Mouse (Mus musculus) liver, embryonic 14.5 days (tissue): ENCODE measurements around the gene Epb41l4b. TPM values are rescaled to one million over a fixed set of nuclear protein-coding genes. Genes with fewer than 3 reads are reported as not detected.

Source experiments
- ATAC-seq: fragments of 200-750 bp; cut with Nextera tagmentation; 2 replicates; pipeline ENCODE4 v1.8.0; 2017; ENCODE audit warnings: moderate number of reproducible peaks, mild to moderate bottlenecking, moderate library complexity; ENCODE audit not compliant: insufficient read depth
- DNase-seq, 3 experiments: peaks; one replicate each; pipeline ENCODE4 v3.0.0-alpha.2; 2012 to 2013; ENCODE audit warnings: low read depth in 3 of 3, low spot score in 3 of 3
- H3K27ac ChIP-seq: fragments of 300-500 bp; sonication (generic); 2 replicates; pipeline ENCODE4 v1.5.1; 2014; ENCODE audit warnings: moderate library complexity, mild to moderate bottlenecking, control low read depth, inconsistent platforms
- H3K27me3 ChIP-seq: fragments of 300-500 bp; sonication (generic); 2 replicates; pipeline ENCODE4 v1.6.1; 2014; ENCODE audit warnings: mild to moderate bottlenecking, low read length, moderate library complexity; ENCODE audit not compliant: control insufficient read depth, insufficient read depth
- H3K36me3 ChIP-seq: fragments of 300-500 bp; sonication (generic); replicated peaks from 2 replicates; pipeline ENCODE4 v1.6.1; 2014; ENCODE audit warnings: low read depth; ENCODE audit not compliant: control insufficient read depth, insufficient read depth
- H3K4me1 ChIP-seq, 2 experiments: fragments of 200-500 bp in 1 of 2; fragments of 300-500 bp in 1 of 2; sonication (generic) in 1 of 2; replicated peaks; 2 replicates each; pipeline ENCODE4 v1.6.1; 2012 to 2014; ENCODE audit warnings: antibody characterized with exemption in 1 of 2, inconsistent platforms in 1 of 2, low read length in 1 of 2; ENCODE audit not compliant: control insufficient read depth in 2 of 2, insufficient read depth in 2 of 2
- H3K4me2 ChIP-seq: fragments of 300-500 bp; sonication (generic); 2 replicates; pipeline ENCODE4 v1.6.1; 2014; ENCODE audit warnings: low read depth, mild to moderate bottlenecking, control low read depth, moderate library complexity
- H3K4me3 ChIP-seq, 2 experiments: fragments of 200-500 bp in 1 of 2; fragments of 300-500 bp in 1 of 2; sonication (generic) in 1 of 2; 2 replicates each; pipeline ENCODE4 v1.5.1; 2012 to 2014; ENCODE audit warnings: low read depth in 2 of 2, low read length in 2 of 2, mild to moderate bottlenecking in 2 of 2, control low read depth in 1 of 2, inconsistent platforms in 1 of 2, moderate library complexity in 1 of 2; ENCODE audit not compliant: insufficient read depth in 1 of 2
- H3K9ac ChIP-seq: fragments of 300-500 bp; sonication (generic); replicated peaks from 2 replicates; pipeline ENCODE4 v1.6.1; 2014; ENCODE audit warnings: mild to moderate bottlenecking, control low read depth, moderate library complexity
- H3K9me3 ChIP-seq: fragments of 300-500 bp; sonication (generic); 2 replicates; pipeline ENCODE4 v1.6.1; 2016; ENCODE audit warnings: low read length, mixed read lengths; ENCODE audit not compliant: control insufficient read depth
- CTCF ChIP-seq: IDR thresholded peaks from 2 replicates; pipeline ENCODE4 v1.5.1; 2016; ENCODE audit warnings: antibody characterized with exemption, low read depth, control low read depth
- EP300 ChIP-seq: IDR thresholded peaks from 2 replicates; pipeline ENCODE4 v1.6.1; 2016; ENCODE audit warnings: antibody characterized with exemption, low read depth
- WGBS: fragments of 180-500 bp; shearing (Covaris S2); extraction: QIAGEN DNeasy Blood & Tissue Kit; methylation state at CpG from one replicate; pipeline ENCODE4 v1.1.7; 2014; ENCODE audit not compliant: insufficient replicate concordance; 5-methylcytosine and 5-hydroxymethylcytosine counted together
- polyA plus RNA-seq, 2 experiments: library from polyadenylated mRNA; depleted of rRNA in 1 of 2; stranded (reverse) in 1 of 2; unstranded in 1 of 2; fragments of >200 nt; fragmentation: Nextera tagmentation in 1 of 2; extraction: Ambion mirVana in 1 of 2; gene quantifications; 2 replicates each; pipeline versions ENCODE4 v1.2.1 to v1.2.3; 2012 to 2014

The Epb41l4b gene
- polyA plus RNA-seq, 2 experiments, result 2.1 to 2.2 TPM

GRCm38 (mm10) chr4:57122166-57122565, 21.1 kb downstream of the Epb41l4b start:
- H3K4me2 ChIP-seq, result no peak overlapping the region
- DNase-seq (no peak), ATAC-seq (no peak)
- H3K36me3 ChIP-seq, result no peaks in the 10 kb centered on the region
- 64% methylated on average over 3 of the region's 3 CpGs for whole genome bisulfite sequencing
- H3K4me1 ChIP-seq, result peaks cover 0 to 18% of the 10 kb centered on the region in 2 experiments; a peak in 3 of 4 replicates
- H3K9ac ChIP-seq, result no peak overlapping the region
- H3K27ac ChIP-seq, result no peak overlapping the region
- H3K4me3 ChIP-seq, result no peak overlapping the region
- no peaks in the 10 kb centered on the region for H3K9me3 ChIP-seq
- TF ChIP-seq CTCF (no peak), EP300 (no peak)
- H3K27me3 ChIP-seq, result no peaks in the 10 kb centered on the region; the same call in 1 of the 2 replicates

GRCm38 (mm10) chr4:57120563-57120962, 22.7 kb downstream of the Epb41l4b start:
- ATAC-seq, result no peak
- peaks cover 12 to 26% of the 10 kb centered on the region in 2 experiments for H3K4me1 ChIP-seq

GRCm38 (mm10) chr4:57119976-57120375, 23.3 kb downstream of the Epb41l4b start:
- ATAC-seq (no peak), DNase-seq (no peak)
- Histone ChIP-seq H3K27ac (no peak overlapping the region), H3K4me1 (peaks cover 16 to 32% of the 10 kb centered on the region in 2 experiments), H3K9ac (no peak overlapping the region), H3K27me3 (no peaks in the 10 kb centered on the region; the same call in 1 of the 2 replicates), H3K9me3 (no peaks in the 10 kb centered on the region), H3K4me3 (no peak overlapping the region), H3K36me3 (no peaks in the 10 kb centered on the region), H3K4me2 (no peak overlapping the region)
- 57% methylated on average over 6 of the region's 6 CpGs for WGBS
- TF ChIP-seq CTCF, result no peak
- no peak for TF ChIP-seq EP300

More at GRCm38 (mm10) chr4:57120563-57120962, 22.7 kb downstream of the Epb41l4b start:
- TF ChIP-seq CTCF, result peak; percentile 62
- no peak for TF ChIP-seq EP300
- Histone ChIP-seq H3K9ac (no peak overlapping the region), H3K36me3 (no peaks in the 10 kb centered on the region), H3K9me3 (no peaks in the 10 kb centered on the region), H3K27me3 (no peaks in the 10 kb centered on the region; the same call in 1 of the 2 replicates), H3K4me2 (no peak overlapping the region), H3K27ac (no peak overlapping the region), H3K4me3 (no peak overlapping the region)
- no peak for DNase-seq
- 15% methylated on average over 2 of the region's 2 CpGs for WGBS

- H3K27me3 ChIP-seq, result no peaks in the 10 kb centered on the region; the same call in 1 of the 2 replicates
- no peak overlapping the region for H3K4me3 ChIP-seq
- TF ChIP-seq CTCF (no peak), EP300 (no peak)
- no peak overlapping the region for H3K27ac ChIP-seq
- H3K4me1 ChIP-seq, result peaks cover 22 to 42% of the 10 kb centered on the region in 2 experiments
- no peak for DNase-seq
- 47% methylated on average over 3 of the region's 3 CpGs for WGBS
- ATAC-seq, result no peak
- no peak overlapping the region for H3K4me2 ChIP-seq
- H3K9ac ChIP-seq, result no peak overlapping the region
- no peaks in the 10 kb centered on the region for H3K36me3 ChIP-seq
- no peaks in the 10 kb centered on the region for H3K9me3 ChIP-seq
Measured at GRCm38 (mm10) chr4:57118883-57119282, 24.4 kb downstream of the Epb41l4b start.

GRCm38 (mm10) chr4:57116278-57116677, 27.0 kb downstream of the Epb41l4b start:
- H3K4me2 ChIP-seq, result peak overlapping the region; percentile 61

More at GRCm38 (mm10) chr4:57116278-57116677, 27.0 kb downstream of the Epb41l4b start:
- no peak for TF ChIP-seq CTCF
- peak; percentile 80 for TF ChIP-seq EP300
- Histone ChIP-seq H3K9me3 (no peaks in the 10 kb centered on the region), H3K4me3 (peak overlapping the region in 1 of 2 experiments; percentile 35; a peak in 2 of 4 replicates), H3K36me3 (no peaks in the 10 kb centered on the region), H3K4me1 (peaks cover 23 to 44% of the 10 kb centered on the region in 2 experiments), H3K27ac (peak overlapping the region; percentile 84), H3K9ac (peak overlapping the region; percentile 32), H3K27me3 (no peaks in the 10 kb centered on the region)
- ATAC-seq (peak; percentile 96), DNase-seq (peak in 2 of 3 experiments; percentile 58 to 75)
- WGBS, result 66% methylated on average over 6 of the region's 6 CpGs
